Mouse (Mus musculus): ENCODE results near the gene Prkce. TPM values are rescaled to one million over a fixed set of nuclear protein-coding genes. Genes with fewer than 3 reads are reported as not detected.

Prkce gene
- polyA plus RNA-seq, 1 experiment = 3.3 TPM

DNA sequence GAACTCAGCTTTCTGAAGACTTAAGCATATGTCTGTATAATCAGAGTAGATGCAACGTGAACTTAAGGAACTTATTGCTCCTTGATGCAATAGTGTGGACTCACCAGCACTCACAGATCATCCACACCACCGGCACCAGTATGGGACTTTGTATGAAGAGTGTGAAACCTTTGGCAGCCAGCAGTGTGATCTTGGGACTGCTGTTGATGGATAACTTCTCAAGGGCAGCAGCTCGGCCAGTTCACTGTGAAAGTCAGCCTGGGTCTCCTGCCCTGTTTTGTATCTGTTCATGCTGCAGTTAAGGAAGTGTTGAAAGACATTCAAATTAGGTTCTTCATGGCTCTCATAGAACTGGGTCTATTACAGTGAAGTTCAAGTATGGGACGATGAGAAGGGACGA is 230.1 kb downstream of the Prkce start:
- 70% methylated on average over 5 of the region's 5 CpGs for WGBS
- no peaks in the 10 kb centered on the region for H3K36me3 ChIP-seq (ENCODE audit: control insufficient read depth, insufficient read depth, low read length)
- no peak overlapping the region for H3K4me3 ChIP-seq (ENCODE audit: low read depth, low read length)
- TF ChIP-seq CTCF (IDR thresholded peaks at IDR 0.05; ENCODE audit: extremely low read depth, insufficient read length, insufficient replicate concordance, low read depth, low read length) = no peak
- peaks cover 5% of the 10 kb centered on the region; the same call in 1 of the 2 replicates for H3K4me1 ChIP-seq (ENCODE audit: control insufficient read depth, insufficient read depth, insufficient read length, low read length)
- no peak overlapping the region for H3K27ac ChIP-seq (ENCODE audit: insufficient read depth, low read depth, low read length)
- no peaks in the 10 kb centered on the region for H3K27me3 ChIP-seq (ENCODE audit: control insufficient read depth, insufficient read depth, low read length)

DNA sequence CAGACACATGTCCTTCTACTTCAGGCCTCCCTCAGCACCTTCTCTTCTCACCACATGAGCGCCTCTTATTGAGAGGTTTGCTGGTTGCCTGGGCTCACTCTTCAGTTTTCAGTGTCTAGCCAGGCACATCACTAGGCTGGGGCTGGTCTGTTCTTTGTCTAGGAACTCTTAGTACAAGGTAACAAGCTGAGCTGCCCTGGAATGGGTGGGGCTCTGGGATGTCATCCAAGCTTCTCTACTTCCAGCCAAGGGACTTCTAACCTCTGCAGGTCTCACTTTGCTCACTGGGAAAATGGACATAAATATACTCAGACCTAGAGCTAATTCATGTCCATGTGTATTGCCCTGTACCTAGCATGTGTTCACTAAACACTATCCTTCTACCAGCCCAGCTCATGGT is 230.6 kb downstream of the Prkce start:
- no peaks in the 10 kb centered on the region for H3K36me3 ChIP-seq (ENCODE audit: control insufficient read depth, insufficient read depth, low read length)
- no peak overlapping the region for H3K4me3 ChIP-seq (ENCODE audit: low read depth, low read length)
- no peaks in the 10 kb centered on the region for H3K27me3 ChIP-seq (ENCODE audit: control insufficient read depth, insufficient read depth, low read length)
- 96% methylated on average over 1 of the region's 1 CpGs for WGBS
- no peak overlapping the region for H3K27ac ChIP-seq (ENCODE audit: insufficient read depth, low read depth, low read length)
- TF ChIP-seq CTCF (IDR thresholded peaks at IDR 0.05; ENCODE audit: extremely low read depth, insufficient read length, insufficient replicate concordance, low read depth, low read length) = no peak
- TF ChIP-seq POLR2A (IDR thresholded peaks at IDR 0.05; ENCODE audit: low read depth, low read length) = no peak
- peaks cover 5% of the 10 kb centered on the region; the same call in 1 of the 2 replicates for H3K4me1 ChIP-seq (ENCODE audit: control insufficient read depth, insufficient read depth, insufficient read length, low read length)

GRCm38 (mm10) chr17:86400032-86400431 is 232.4 kb downstream of the Prkce start:
- no peak overlapping the region for H3K27ac ChIP-seq (ENCODE audit: insufficient read depth, low read depth, low read length)
- no peaks in the 10 kb centered on the region for H3K27me3 ChIP-seq (ENCODE audit: control insufficient read depth, insufficient read depth, low read length)
- H3K36me3 ChIP-seq (ENCODE audit: control insufficient read depth, insufficient read depth, low read length) = no peaks in the 10 kb centered on the region
- no peak overlapping the region for H3K4me3 ChIP-seq (ENCODE audit: low read depth, low read length)
- TF ChIP-seq CTCF (IDR thresholded peaks at IDR 0.05; ENCODE audit: extremely low read depth, insufficient read length, insufficient replicate concordance, low read depth, low read length) (no peak), POLR2A (IDR thresholded peaks at IDR 0.05; ENCODE audit: low read depth, low read length) (no peak)
- H3K4me1 ChIP-seq (ENCODE audit: control insufficient read depth, insufficient read depth, insufficient read length, low read length) = peaks cover 5% of the 10 kb centered on the region; the same call in 1 of the 2 replicates
- 68% methylated on average over 4 of the region's 4 CpGs for WGBS

DNA sequence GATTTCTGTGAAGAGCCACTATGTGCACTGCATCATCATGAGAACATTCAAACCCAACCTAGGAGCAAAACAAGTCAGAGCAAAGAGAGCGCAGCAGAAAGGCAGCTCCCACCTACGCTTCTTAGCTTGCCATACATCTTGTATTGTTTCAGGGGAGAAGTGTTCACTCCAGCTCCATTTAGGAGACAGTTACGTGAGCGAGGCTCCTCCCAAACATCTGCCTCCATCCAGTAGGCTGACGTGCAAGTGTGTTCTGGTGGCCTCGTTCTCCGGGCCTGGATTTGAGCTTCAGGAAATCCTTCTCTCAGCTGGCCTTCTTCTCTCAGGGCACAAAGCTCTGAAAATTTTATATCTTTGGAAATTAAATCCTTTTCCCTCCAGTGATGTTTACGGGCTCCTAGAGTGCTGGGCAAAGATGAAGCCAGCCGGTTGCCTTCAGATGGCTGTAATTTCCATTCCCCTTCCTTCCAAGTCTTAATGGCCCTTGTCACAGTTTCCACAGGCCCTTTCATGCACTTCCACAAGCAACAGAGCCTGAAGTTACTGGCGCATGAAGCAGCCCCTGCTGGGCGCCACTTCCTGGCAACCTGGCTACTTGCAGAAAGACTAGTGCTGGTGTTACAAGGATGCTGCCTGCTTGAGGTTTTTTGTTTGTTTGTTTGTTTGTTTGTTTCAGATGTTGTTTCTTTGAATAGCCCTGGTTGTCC is 237.4 kb downstream of the Prkce start:
- TF ChIP-seq CTCF (IDR thresholded peaks at IDR 0.05; ENCODE audit: extremely low read depth, insufficient read length, insufficient replicate concordance, low read depth, low read length) (no peak), POLR2A (IDR thresholded peaks at IDR 0.05; ENCODE audit: low read depth, low read length) (no peak)
- 87% methylated on average over 11 of the region's 11 CpGs for WGBS
- no peaks in the 10 kb centered on the region for H3K27me3 ChIP-seq (ENCODE audit: control insufficient read depth, insufficient read depth, low read length)
- H3K36me3 ChIP-seq (ENCODE audit: control insufficient read depth, insufficient read depth, low read length) = no peaks in the 10 kb centered on the region
- peaks cover 2% of the 10 kb centered on the region; the same call in 1 of the 2 replicates for H3K4me1 ChIP-seq (ENCODE audit: control insufficient read depth, insufficient read depth, insufficient read length, low read length)
- no peak overlapping the region for H3K27ac ChIP-seq (ENCODE audit: insufficient read depth, low read depth, low read length)
- no peak overlapping the region for H3K4me3 ChIP-seq (ENCODE audit: low read depth, low read length)

DNA sequence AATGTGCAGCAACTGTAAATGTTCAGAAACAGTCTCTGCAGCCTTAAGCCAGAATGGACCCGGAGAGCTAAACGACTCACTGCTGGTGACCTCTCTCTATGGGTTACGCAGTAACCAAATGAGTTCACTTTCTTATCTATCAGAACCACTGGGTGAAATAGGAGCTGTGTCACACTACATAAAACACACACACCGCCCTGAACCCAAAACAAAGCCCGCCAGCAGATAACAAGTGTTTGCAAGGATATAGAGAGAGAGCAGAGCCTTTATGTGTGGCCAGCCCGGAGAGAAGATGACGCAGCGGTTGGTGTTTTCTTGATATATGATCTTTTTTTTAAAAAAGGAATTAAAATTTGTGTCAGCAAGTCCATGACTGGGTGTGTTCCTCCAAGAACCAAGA is 238.1 kb downstream of the Prkce start:
- Histone ChIP-seq H3K36me3 (ENCODE audit: control insufficient read depth, insufficient read depth, low read length) (no peaks in the 10 kb centered on the region), H3K4me3 (ENCODE audit: low read depth, low read length) (no peak overlapping the region), H3K4me1 (ENCODE audit: control insufficient read depth, insufficient read depth, insufficient read length, low read length) (peaks cover 2% of the 10 kb centered on the region; the same call in 1 of the 2 replicates), H3K27me3 (ENCODE audit: control insufficient read depth, insufficient read depth, low read length) (no peaks in the 10 kb centered on the region), H3K27ac (ENCODE audit: insufficient read depth, low read depth, low read length) (no peak overlapping the region)
- WGBS = 76% methylated on average over 8 of the region's 8 CpGs
- TF ChIP-seq CTCF (IDR thresholded peaks at IDR 0.05; ENCODE audit: extremely low read depth, insufficient read length, insufficient replicate concordance, low read depth, low read length) (no peak), POLR2A (IDR thresholded peaks at IDR 0.05; ENCODE audit: low read depth, low read length) (no peak)

GRCm38 (mm10) chr17:86407921-86408613 is 240.5 kb downstream of the Prkce start:
- TF ChIP-seq CTCF (IDR thresholded peaks at IDR 0.05; ENCODE audit: extremely low read depth, insufficient read length, insufficient replicate concordance, low read depth, low read length) (no peak), POLR2A (IDR thresholded peaks at IDR 0.05; ENCODE audit: low read depth, low read length) (no peak)
- no peak overlapping the region for H3K4me3 ChIP-seq (ENCODE audit: low read depth, low read length)
- H3K4me1 ChIP-seq (ENCODE audit: control insufficient read depth, insufficient read depth, insufficient read length, low read length) = peaks cover 2% of the 10 kb centered on the region; the same call in 1 of the 2 replicates
- H3K36me3 ChIP-seq (ENCODE audit: control insufficient read depth, insufficient read depth, low read length) = no peaks in the 10 kb centered on the region
- WGBS = 64% methylated on average over 8 of the region's 8 CpGs
- no peaks in the 10 kb centered on the region for H3K27me3 ChIP-seq (ENCODE audit: control insufficient read depth, insufficient read depth, low read length)
- no peak overlapping the region for H3K27ac ChIP-seq (ENCODE audit: insufficient read depth, low read depth, low read length)

- TF ChIP-seq POLR2A (IDR thresholded peaks at IDR 0.05; ENCODE audit: low read depth, low read length) = no peak
- no peak for TF ChIP-seq CTCF (IDR thresholded peaks at IDR 0.05; ENCODE audit: extremely low read depth, insufficient read length, insufficient replicate concordance, low read depth, low read length)
- Histone ChIP-seq H3K36me3 (ENCODE audit: control insufficient read depth, insufficient read depth, low read length) (no peaks in the 10 kb centered on the region), H3K27ac (ENCODE audit: insufficient read depth, low read depth, low read length) (no peak overlapping the region), H3K4me1 (ENCODE audit: control insufficient read depth, insufficient read depth, insufficient read length, low read length) (peaks cover 2% of the 10 kb centered on the region; the same call in 1 of the 2 replicates), H3K27me3 (ENCODE audit: control insufficient read depth, insufficient read depth, low read length) (no peaks in the 10 kb centered on the region), H3K4me3 (ENCODE audit: low read depth, low read length) (no peak overlapping the region)
- 83% methylated on average over 5 of the region's 5 CpGs for WGBS
These were observed 241.0 kb downstream of the Prkce start for GRCm38 (mm10) chr17:86408614-86409006.

Measured in small intestine, adult 2 months (tissue).